Mouse (Mus musculus) brain, embryonic 14.5 days (tissue): ENCODE results near the gene Card9. TPM values are rescaled to one million over a fixed set of nuclear protein-coding genes. Genes with fewer than 3 reads are reported as not detected.

Experiments
- DNase-seq: peaks from one replicate; pipeline ENCODE4 v3.0.0-alpha.2; 2011; ENCODE audit warnings: low read depth
- CTCF ChIP-seq: fragments of 200-500 bp; IDR thresholded peaks from 2 replicates; pipeline ENCODE4 v1.5.1; 2012; ENCODE audit warnings: inconsistent platforms, mild to moderate bottlenecking, moderate library complexity, borderline replicate concordance; ENCODE audit not compliant: insufficient read depth, insufficient read length; ENCODE audit errors: extremely low read depth
- POLR2A ChIP-seq: fragments of 200-500 bp; IDR thresholded peaks from 2 replicates; pipeline ENCODE4 v1.6.1; 2012; ENCODE audit warnings: mild to moderate bottlenecking, inconsistent platforms, borderline replicate concordance; ENCODE audit not compliant: poor library complexity, insufficient read depth, insufficient read length, severe bottlenecking; ENCODE audit errors: extremely low read depth
- polyA plus RNA-seq: library from polyadenylated mRNA; depleted of rRNA; stranded (reverse); fragments of >200 nt; gene quantifications from 2 replicates; pipeline ENCODE4 v1.2.3, GENCODE M21; 2012

Card9 gene
- polyA plus RNA-seq, 1 experiment: 1.8 TPM

GRCm38 (mm10) chr2:26342609-26343490 lies 17.9 kb downstream of the Card9 start:
- no peak for TF ChIP-seq POLR2A
- DNase-seq: no peak

- DNase-seq: peak; percentile 53
- TF ChIP-seq POLR2A (no peak), CTCF (no peak)
Observed at GRCm38 (mm10) chr2:26342044-26342443, 18.7 kb downstream of the Card9 start.

GRCm38 (mm10) chr2:26341510-26341981 lies 19.2 kb downstream of the Card9 start:
- DNase-seq: no peak
- no peak for TF ChIP-seq POLR2A
- TF ChIP-seq CTCF: no peak

GRCm38 (mm10) chr2:26339204-26339551 lies 21.5 kb downstream of the Card9 start:
- DNase-seq: no peak
- no peak for TF ChIP-seq POLR2A
- TF ChIP-seq CTCF: no peak

- no peak for DNase-seq
- no peak for TF ChIP-seq CTCF
- TF ChIP-seq POLR2A: no peak
Observed at GRCm38 (mm10) chr2:26338302-26339203, 22.2 kb downstream of the Card9 start.

- TF ChIP-seq CTCF (no peak), POLR2A (no peak)
- no peak for DNase-seq
Observed at GRCm38 (mm10) chr2:26330702-26331101, 30.0 kb downstream of the Card9 start.

- no peak for DNase-seq
- TF ChIP-seq CTCF (no peak), POLR2A (no peak)
Observed at GRCm38 (mm10) chr2:26330056-26330468, 30.7 kb downstream of the Card9 start.

- TF ChIP-seq POLR2A: no peak
- no peak for TF ChIP-seq CTCF
Observed at GRCm38 (mm10) chr2:26329402-26329801, 31.3 kb downstream of the Card9 start.

GRCm38 (mm10) chr2:26327852-26328251 lies 32.9 kb downstream of the Card9 start:
- no peak for TF ChIP-seq CTCF
- no peak for DNase-seq

More at GRCm38 (mm10) chr2:26329402-26329801, 31.3 kb downstream of the Card9 start:
- DNase-seq: no peak

GRCm38 (mm10) chr2:26325386-26326181 lies 35.1 kb downstream of the Card9 start:
- DNase-seq: peak; percentile 79
- peak; percentile 92 for TF ChIP-seq CTCF
- no peak for TF ChIP-seq POLR2A

- TF ChIP-seq POLR2A (no peak), CTCF (peak; percentile 29; the same call in 1 of the 2 replicates)
- no peak for DNase-seq
Observed at GRCm38 (mm10) chr2:26324917-26325316, 35.8 kb downstream of the Card9 start.
